Mouse (Mus musculus): ENCODE results near the gene Sema6d. TPM values are rescaled to one million over a fixed set of nuclear protein-coding genes. Genes with fewer than 3 reads are reported as not detected.

Sema6d gene
- polyA plus RNA-seq, 1 experiment = 6.7 TPM

GRCm38 (mm10) chr2:124141510-124142044 lies 51.8 kb downstream of the Sema6d start:
- whole genome bisulfite sequencing = 63% methylated on average over 3 of the region's 3 CpGs
- TF ChIP-seq POLR2A (IDR thresholded peaks at IDR 0.05; ENCODE audit: borderline replicate concordance, control insufficient read depth, low read depth, low read length) (no peak), CTCF (IDR thresholded peaks at IDR 0.05; ENCODE audit: control insufficient read depth, insufficient read depth, low read length) (no peak)
- no peaks in the 10 kb centered on the region for H3K4me1 ChIP-seq (ENCODE audit: control insufficient read depth, insufficient read depth, low read length)
- H3K4me3 ChIP-seq (replicated peaks; ENCODE audit: control insufficient read depth, low read depth, low read length) = no peak overlapping the region
- H3K27ac ChIP-seq (ENCODE audit: control insufficient read depth, insufficient read depth, low read depth, low read length, poor library complexity) = no peak overlapping the region

GRCm38 (mm10) chr2:124145528-124145927 lies 55.8 kb downstream of the Sema6d start:
- WGBS = 41% methylated on average over 1 of the region's 1 CpGs
- no peaks in the 10 kb centered on the region for H3K4me1 ChIP-seq (ENCODE audit: control insufficient read depth, insufficient read depth, low read length)
- no peak for TF ChIP-seq CTCF (IDR thresholded peaks at IDR 0.05; ENCODE audit: control insufficient read depth, insufficient read depth, low read length)
- TF ChIP-seq POLR2A (IDR thresholded peaks at IDR 0.05; ENCODE audit: borderline replicate concordance, control insufficient read depth, low read depth, low read length) = no peak
- H3K4me3 ChIP-seq (replicated peaks; ENCODE audit: control insufficient read depth, low read depth, low read length) = no peak overlapping the region
- no peak overlapping the region for H3K27ac ChIP-seq (ENCODE audit: control insufficient read depth, insufficient read depth, low read depth, low read length, poor library complexity)

DNA sequence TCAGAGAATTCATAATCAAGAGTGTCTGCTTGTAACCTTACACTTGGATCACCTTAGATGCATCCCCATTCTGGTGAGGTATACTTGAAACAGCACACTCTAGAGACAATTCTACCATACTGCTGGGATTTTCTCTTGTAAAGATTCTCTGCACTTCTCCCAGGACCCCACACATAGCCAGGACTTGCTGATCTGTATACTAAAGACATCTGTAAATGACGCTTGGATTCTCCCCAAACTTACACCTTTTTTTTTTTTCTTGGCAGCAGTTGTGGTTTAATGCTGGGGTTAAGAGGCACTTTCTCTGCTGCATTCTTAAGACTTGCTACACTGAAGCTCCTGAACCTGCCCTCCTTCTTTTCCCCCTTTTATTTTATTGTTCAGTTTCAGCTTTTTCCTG lies 68.4 kb downstream of the Sema6d start:
- Histone ChIP-seq H3K4me3 (replicated peaks; ENCODE audit: control insufficient read depth, low read depth, low read length) (no peak overlapping the region), H3K4me1 (ENCODE audit: control insufficient read depth, insufficient read depth, low read length) (no peaks in the 10 kb centered on the region), H3K27ac (ENCODE audit: control insufficient read depth, insufficient read depth, low read depth, low read length, poor library complexity) (no peak overlapping the region)
- TF ChIP-seq POLR2A (IDR thresholded peaks at IDR 0.05; ENCODE audit: borderline replicate concordance, control insufficient read depth, low read depth, low read length) (no peak), CTCF (IDR thresholded peaks at IDR 0.05; ENCODE audit: control insufficient read depth, insufficient read depth, low read length) (no peak)
- 73% methylated on average over 1 of the region's 1 CpGs for WGBS

DNA sequence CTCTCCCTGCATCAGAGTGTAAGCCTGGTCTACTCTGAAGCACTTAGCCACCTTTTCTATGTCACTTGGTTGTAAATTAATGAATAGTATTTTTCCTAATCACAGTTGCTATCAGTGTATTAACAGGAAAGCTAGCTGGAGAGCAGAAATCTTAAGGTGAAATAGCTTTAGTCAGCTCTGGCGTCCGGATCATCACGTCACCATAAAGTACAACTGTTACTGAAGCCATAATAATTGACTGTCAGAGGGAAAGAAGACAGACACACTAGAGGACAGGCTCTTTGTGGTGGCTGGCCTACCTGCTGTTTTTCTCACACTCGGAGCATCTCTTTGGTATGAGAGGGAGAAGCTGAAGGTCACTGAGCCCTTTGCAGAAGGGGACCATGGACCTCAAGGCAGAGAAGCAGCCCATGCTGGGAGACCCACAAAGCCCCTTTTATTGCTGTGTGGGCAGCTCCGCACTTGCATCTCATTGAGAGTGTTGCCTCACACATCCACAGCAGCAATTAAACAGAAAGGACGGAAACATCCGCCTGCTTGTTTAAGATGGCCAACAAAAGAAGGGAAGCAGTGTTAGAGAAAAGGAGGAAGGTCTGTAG lies 72.3 kb downstream of the Sema6d start:
- TF ChIP-seq POLR2A (IDR thresholded peaks at IDR 0.05; ENCODE audit: borderline replicate concordance, control insufficient read depth, low read depth, low read length) (no peak), CTCF (IDR thresholded peaks at IDR 0.05; ENCODE audit: control insufficient read depth, insufficient read depth, low read length) (no peak)
- H3K4me1 ChIP-seq (ENCODE audit: control insufficient read depth, insufficient read depth, low read length) = no peaks in the 10 kb centered on the region
- H3K4me3 ChIP-seq (replicated peaks; ENCODE audit: control insufficient read depth, low read depth, low read length) = no peak overlapping the region
- WGBS = 79% methylated on average over 7 of the region's 7 CpGs
- H3K27ac ChIP-seq (ENCODE audit: control insufficient read depth, insufficient read depth, low read depth, low read length, poor library complexity) = no peak overlapping the region

- H3K27ac ChIP-seq (ENCODE audit: control insufficient read depth, insufficient read depth, low read depth, low read length, poor library complexity) = no peak overlapping the region
- 96% methylated on average over 1 of the region's 1 CpGs for WGBS
These were observed 78.6 kb downstream of the Sema6d start for GRCm38 (mm10) chr2:124168411-124168810.

GRCm38 (mm10) chr2:124171718-124172117 lies 81.9 kb downstream of the Sema6d start:
- no peaks in the 10 kb centered on the region for H3K4me1 ChIP-seq (ENCODE audit: control insufficient read depth, insufficient read depth, low read length)
- WGBS = 83% methylated on average over 3 of the region's 3 CpGs
- H3K27ac ChIP-seq (ENCODE audit: control insufficient read depth, insufficient read depth, low read depth, low read length, poor library complexity) = no peak overlapping the region
- no peak overlapping the region for H3K4me3 ChIP-seq (replicated peaks; ENCODE audit: control insufficient read depth, low read depth, low read length)
- TF ChIP-seq CTCF (IDR thresholded peaks at IDR 0.05; ENCODE audit: control insufficient read depth, insufficient read depth, low read length) = no peak
- TF ChIP-seq POLR2A (IDR thresholded peaks at IDR 0.05; ENCODE audit: borderline replicate concordance, control insufficient read depth, low read depth, low read length) = no peak

More at GRCm38 (mm10) chr2:124168411-124168810, 78.6 kb downstream of the Sema6d start:
- Histone ChIP-seq H3K4me1 (ENCODE audit: control insufficient read depth, insufficient read depth, low read length) (no peaks in the 10 kb centered on the region), H3K4me3 (replicated peaks; ENCODE audit: control insufficient read depth, low read depth, low read length) (no peak overlapping the region)
- no peak for TF ChIP-seq POLR2A (IDR thresholded peaks at IDR 0.05; ENCODE audit: borderline replicate concordance, control insufficient read depth, low read depth, low read length)
- TF ChIP-seq CTCF (IDR thresholded peaks at IDR 0.05; ENCODE audit: control insufficient read depth, insufficient read depth, low read length) = no peak

- TF ChIP-seq CTCF (IDR thresholded peaks at IDR 0.05; ENCODE audit: control insufficient read depth, insufficient read depth, low read length) = no peak
- TF ChIP-seq POLR2A (IDR thresholded peaks at IDR 0.05; ENCODE audit: borderline replicate concordance, control insufficient read depth, low read depth, low read length) = no peak
These were observed 86.5 kb downstream of the Sema6d start for GRCm38 (mm10) chr2:124176265-124176664.

DNA sequence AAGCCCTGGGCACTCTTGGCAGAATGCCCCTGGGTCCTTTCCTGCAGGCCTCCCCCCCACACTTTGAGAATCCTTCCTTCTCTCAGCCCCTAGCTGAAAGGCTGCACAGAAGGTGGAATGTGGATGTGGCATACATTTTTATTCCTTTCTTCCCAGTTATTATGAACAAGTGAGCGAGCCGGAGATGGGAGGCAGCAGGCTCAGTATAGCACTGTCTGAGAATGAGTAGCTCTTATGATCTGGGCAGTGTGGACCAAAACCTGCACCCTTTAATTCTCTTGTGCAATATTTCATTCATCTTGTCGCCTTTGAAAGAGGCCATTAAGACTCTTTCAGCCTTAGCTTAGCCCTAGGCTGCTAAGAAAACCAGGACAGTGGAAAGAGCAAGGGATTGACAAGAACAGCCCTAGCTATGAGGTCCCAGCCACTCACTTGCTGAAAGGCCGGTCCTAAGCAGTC lies 87.0 kb downstream of the Sema6d start:
- Histone ChIP-seq H3K4me1 (ENCODE audit: control insufficient read depth, insufficient read depth, low read length) (no peaks in the 10 kb centered on the region), H3K27ac (ENCODE audit: control insufficient read depth, insufficient read depth, low read depth, low read length, poor library complexity) (no peak overlapping the region), H3K4me3 (replicated peaks; ENCODE audit: control insufficient read depth, low read depth, low read length) (no peak overlapping the region)
- TF ChIP-seq POLR2A (IDR thresholded peaks at IDR 0.05; ENCODE audit: borderline replicate concordance, control insufficient read depth, low read depth, low read length) (no peak), CTCF (IDR thresholded peaks at IDR 0.05; ENCODE audit: control insufficient read depth, insufficient read depth, low read length) (no peak)
- WGBS = 70% methylated on average over 4 of the region's 4 CpGs

More at GRCm38 (mm10) chr2:124176265-124176664, 86.5 kb downstream of the Sema6d start:
- no peaks in the 10 kb centered on the region for H3K4me1 ChIP-seq (ENCODE audit: control insufficient read depth, insufficient read depth, low read length)
- H3K4me3 ChIP-seq (replicated peaks; ENCODE audit: control insufficient read depth, low read depth, low read length) = no peak overlapping the region
- WGBS = 12% methylated on average over 1 of the region's 1 CpGs
- H3K27ac ChIP-seq (ENCODE audit: control insufficient read depth, insufficient read depth, low read depth, low read length, poor library complexity) = no peak overlapping the region
